Mouse (Mus musculus) thymus, adult 2 months (tissue): ENCODE results near the gene Thrap3.

Experiments
- CTCF ChIP-seq: fragments of 200-500 bp; IDR thresholded peaks from 2 replicates; pipeline ENCODE4 v1.5.1; 2012; ENCODE audit warnings: mild to moderate bottlenecking, control low read depth, low read length, moderate library complexity, borderline replicate concordance; ENCODE audit not compliant: control insufficient read depth, poor library complexity, insufficient read depth; ENCODE audit errors: extremely low read depth
- POLR2A ChIP-seq: fragments of 200-500 bp; IDR thresholded peaks from 2 replicates; pipeline ENCODE4 v1.6.1; 2012; ENCODE audit warnings: mild to moderate bottlenecking, low read length, control low read depth, moderate library complexity; ENCODE audit not compliant: control insufficient read depth, poor library complexity, insufficient read depth; ENCODE audit errors: extremely low read depth

GRCm38 (mm10) chr4:126145396-126145795 lies 57.2 kb downstream of the Thrap3 start:
- no peak for TF ChIP-seq CTCF
- no peak for TF ChIP-seq POLR2A
